Mouse (Mus musculus): ENCODE results near the gene Tnfrsf13c. TPM values are rescaled to one million over a fixed set of nuclear protein-coding genes. Genes with fewer than 3 reads are reported as not detected.

Gene Tnfrsf13c
- polyA plus RNA-seq, 1 experiment from 2014 or later: not detected

GRCm38 (mm10) chr15:82208307-82208706 is 15.9 kb downstream of the Tnfrsf13c start:
- ATAC-seq (ENCODE audit: low FRiP score, low TSS enrichment): no peak
- Histone ChIP-seq H3K27me3 (ENCODE audit: control insufficient read depth, insufficient read depth, low read length) (peaks cover 61% of the 10 kb centered on the region), H3K36me3 (ENCODE audit: control insufficient read depth, insufficient read depth, low read length) (peaks cover 31% of the 10 kb centered on the region), H3K9me3 (ENCODE audit: control insufficient read depth, low read length) (no peaks in the 10 kb centered on the region), H3K4me3 (replicated peaks; ENCODE audit: low read depth, low read length) (no peak overlapping the region), H3K27ac (replicated peaks; ENCODE audit: low read depth, low read length) (no peak overlapping the region), H3K9ac (replicated peaks; ENCODE audit: low read length) (no peak overlapping the region), H3K4me2 (ENCODE audit: low read length) (no peak overlapping the region), H3K4me1 (ENCODE audit: control insufficient read depth, insufficient read depth, low read length) (peaks cover 18% of the 10 kb centered on the region)
- WGBS: 84% methylated on average over 8 of the region's 8 CpGs
- DNase-seq: no peak

- DNase-seq (peak; percentile 36), ATAC-seq (ENCODE audit: low FRiP score, low TSS enrichment) (no peak)
- Histone ChIP-seq H3K9me3 (ENCODE audit: control insufficient read depth, low read length) (no peaks in the 10 kb centered on the region), H3K4me1 (ENCODE audit: control insufficient read depth, insufficient read depth, low read length) (peaks cover 18% of the 10 kb centered on the region), H3K27ac (replicated peaks; ENCODE audit: low read depth, low read length) (no peak overlapping the region), H3K4me3 (replicated peaks; ENCODE audit: low read depth, low read length) (no peak overlapping the region), H3K27me3 (ENCODE audit: control insufficient read depth, insufficient read depth, low read length) (peaks cover 55% of the 10 kb centered on the region), H3K4me2 (ENCODE audit: low read length) (peak overlapping the region; percentile 33), H3K9ac (replicated peaks; ENCODE audit: low read length) (no peak overlapping the region; the same call in 1 of the 2 replicates), H3K36me3 (ENCODE audit: control insufficient read depth, insufficient read depth, low read length) (peaks cover 37% of the 10 kb centered on the region)
- WGBS: 14% methylated on average over 30 of the region's 30 CpGs
Observed at GRCm38 (mm10) chr15:82207504-82208219, 16.5 kb downstream of the Tnfrsf13c start.

- peak overlapping the region; percentile 33 for H3K4me2 ChIP-seq (ENCODE audit: low read length)
- H3K9me3 ChIP-seq (ENCODE audit: control insufficient read depth, low read length): no peaks in the 10 kb centered on the region
- peaks cover 49% of the 10 kb centered on the region for H3K27me3 ChIP-seq (ENCODE audit: control insufficient read depth, insufficient read depth, low read length)
- peaks cover 17% of the 10 kb centered on the region for H3K4me1 ChIP-seq (ENCODE audit: control insufficient read depth, insufficient read depth, low read length)
- H3K36me3 ChIP-seq (ENCODE audit: control insufficient read depth, insufficient read depth, low read length): peaks cover 41% of the 10 kb centered on the region
- no peak overlapping the region; the same call in 1 of the 2 replicates for H3K9ac ChIP-seq (replicated peaks; ENCODE audit: low read length)
- ATAC-seq (ENCODE audit: low FRiP score, low TSS enrichment): no peak
- peak; percentile 37 for DNase-seq
- no peak overlapping the region for H3K27ac ChIP-seq (replicated peaks; ENCODE audit: low read depth, low read length)
- no peak overlapping the region for H3K4me3 ChIP-seq (replicated peaks; ENCODE audit: low read depth, low read length)
- WGBS: 7% methylated on average over 34 of the region's 34 CpGs
Observed at GRCm38 (mm10) chr15:82207105-82207459, 17.1 kb downstream of the Tnfrsf13c start.

GRCm38 (mm10) chr15:82206365-82207104 is 17.6 kb downstream of the Tnfrsf13c start:
- peaks cover 13% of the 10 kb centered on the region for H3K4me1 ChIP-seq (ENCODE audit: control insufficient read depth, insufficient read depth, low read length)
- no peaks in the 10 kb centered on the region for H3K9me3 ChIP-seq (ENCODE audit: control insufficient read depth, low read length)
- peak; percentile 47 for ATAC-seq (ENCODE audit: low FRiP score, low TSS enrichment)
- peaks cover 47% of the 10 kb centered on the region for H3K36me3 ChIP-seq (ENCODE audit: control insufficient read depth, insufficient read depth, low read length)
- WGBS: 55% methylated on average over 9 of the region's 9 CpGs
- H3K27me3 ChIP-seq (ENCODE audit: control insufficient read depth, insufficient read depth, low read length): peaks cover 44% of the 10 kb centered on the region
- no peak overlapping the region for H3K27ac ChIP-seq (replicated peaks; ENCODE audit: low read depth, low read length)
- H3K9ac ChIP-seq (replicated peaks; ENCODE audit: low read length): no peak overlapping the region
- no peak overlapping the region for H3K4me3 ChIP-seq (replicated peaks; ENCODE audit: low read depth, low read length)
- peak; percentile 66 for DNase-seq
- no peak overlapping the region for H3K4me2 ChIP-seq (ENCODE audit: low read length)

- no peak overlapping the region for H3K9ac ChIP-seq (replicated peaks; ENCODE audit: low read length)
- H3K9me3 ChIP-seq (ENCODE audit: control insufficient read depth, low read length): no peaks in the 10 kb centered on the region
- no peak overlapping the region for H3K27ac ChIP-seq (replicated peaks; ENCODE audit: low read depth, low read length)
- peaks cover 63% of the 10 kb centered on the region for H3K36me3 ChIP-seq (ENCODE audit: control insufficient read depth, insufficient read depth, low read length)
- ATAC-seq (ENCODE audit: low FRiP score, low TSS enrichment) (no peak), DNase-seq (no peak)
- 68% methylated on average over 10 of the region's 10 CpGs for WGBS
- H3K4me1 ChIP-seq (ENCODE audit: control insufficient read depth, insufficient read depth, low read length): peaks cover 13% of the 10 kb centered on the region
- no peak overlapping the region for H3K4me2 ChIP-seq (ENCODE audit: low read length)
- H3K4me3 ChIP-seq (replicated peaks; ENCODE audit: low read depth, low read length): no peak overlapping the region
- peaks cover 27% of the 10 kb centered on the region; the same call in 1 of the 2 replicates for H3K27me3 ChIP-seq (ENCODE audit: control insufficient read depth, insufficient read depth, low read length)
Observed at GRCm38 (mm10) chr15:82204680-82205371, 19.3 kb downstream of the Tnfrsf13c start.

GRCm38 (mm10) chr15:82203611-82204351 is 20.4 kb downstream of the Tnfrsf13c start:
- H3K4me3 ChIP-seq (replicated peaks; ENCODE audit: low read depth, low read length): no peak overlapping the region
- peaks cover 73% of the 10 kb centered on the region for H3K36me3 ChIP-seq (ENCODE audit: control insufficient read depth, insufficient read depth, low read length)
- DNase-seq (no peak), ATAC-seq (ENCODE audit: low FRiP score, low TSS enrichment) (no peak)
- no peak overlapping the region for H3K4me2 ChIP-seq (ENCODE audit: low read length)
- H3K27me3 ChIP-seq (ENCODE audit: control insufficient read depth, insufficient read depth, low read length): peaks cover 18% of the 10 kb centered on the region; the same call in 1 of the 2 replicates
- 64% methylated on average over 20 of the region's 20 CpGs for WGBS
- no peak overlapping the region for H3K9ac ChIP-seq (replicated peaks; ENCODE audit: low read length)
- H3K4me1 ChIP-seq (ENCODE audit: control insufficient read depth, insufficient read depth, low read length): peaks cover 13% of the 10 kb centered on the region
- H3K27ac ChIP-seq (replicated peaks; ENCODE audit: low read depth, low read length): no peak overlapping the region
- no peaks in the 10 kb centered on the region for H3K9me3 ChIP-seq (ENCODE audit: control insufficient read depth, low read length)

GRCm38 (mm10) chr15:82203090-82203489 is 21.1 kb downstream of the Tnfrsf13c start:
- no peak overlapping the region for H3K9ac ChIP-seq (replicated peaks; ENCODE audit: low read length)
- H3K36me3 ChIP-seq (ENCODE audit: control insufficient read depth, insufficient read depth, low read length): peaks cover 80% of the 10 kb centered on the region
- H3K4me2 ChIP-seq (ENCODE audit: low read length): no peak overlapping the region
- 93% methylated on average over 10 of the region's 10 CpGs for WGBS
- H3K27me3 ChIP-seq (ENCODE audit: control insufficient read depth, insufficient read depth, low read length): peaks cover 18% of the 10 kb centered on the region; the same call in 1 of the 2 replicates
- H3K9me3 ChIP-seq (ENCODE audit: control insufficient read depth, low read length): no peaks in the 10 kb centered on the region
- H3K4me3 ChIP-seq (replicated peaks; ENCODE audit: low read depth, low read length): no peak overlapping the region
- no peak for DNase-seq
- ATAC-seq (ENCODE audit: low FRiP score, low TSS enrichment): no peak
- peaks cover 13% of the 10 kb centered on the region for H3K4me1 ChIP-seq (ENCODE audit: control insufficient read depth, insufficient read depth, low read length)
- no peak overlapping the region for H3K27ac ChIP-seq (replicated peaks; ENCODE audit: low read depth, low read length)

GRCm38 (mm10) chr15:82202086-82202485 is 22.1 kb downstream of the Tnfrsf13c start:
- no peak overlapping the region for H3K4me3 ChIP-seq (replicated peaks; ENCODE audit: low read depth, low read length)
- no peak overlapping the region for H3K27ac ChIP-seq (replicated peaks; ENCODE audit: low read depth, low read length)
- peaks cover 90% of the 10 kb centered on the region for H3K36me3 ChIP-seq (ENCODE audit: control insufficient read depth, insufficient read depth, low read length)
- no peak overlapping the region for H3K9ac ChIP-seq (replicated peaks; ENCODE audit: low read length)
- no peaks in the 10 kb centered on the region for H3K9me3 ChIP-seq (ENCODE audit: control insufficient read depth, low read length)
- 92% methylated on average over 6 of the region's 6 CpGs for WGBS
- ATAC-seq (ENCODE audit: low FRiP score, low TSS enrichment): no peak
- peaks cover 15% of the 10 kb centered on the region; the same call in 1 of the 2 replicates for H3K27me3 ChIP-seq (ENCODE audit: control insufficient read depth, insufficient read depth, low read length)
- H3K4me2 ChIP-seq (ENCODE audit: low read length): no peak overlapping the region
- peaks cover 9% of the 10 kb centered on the region for H3K4me1 ChIP-seq (ENCODE audit: control insufficient read depth, insufficient read depth, low read length)
- no peak for DNase-seq
